Mouse (Mus musculus): Measurements from ENCODE around the gene Pnliprp2. TPM values are rescaled to one million over a fixed set of nuclear protein-coding genes. Genes with fewer than 3 reads are reported as not detected.

Gene Pnliprp2
- 0.23 and 0.30 TPM in 2 replicates for polyA plus RNA-seq (2015; fragmentation: Nextera tagmentation; extraction: Ambion mirVana)

DNA sequence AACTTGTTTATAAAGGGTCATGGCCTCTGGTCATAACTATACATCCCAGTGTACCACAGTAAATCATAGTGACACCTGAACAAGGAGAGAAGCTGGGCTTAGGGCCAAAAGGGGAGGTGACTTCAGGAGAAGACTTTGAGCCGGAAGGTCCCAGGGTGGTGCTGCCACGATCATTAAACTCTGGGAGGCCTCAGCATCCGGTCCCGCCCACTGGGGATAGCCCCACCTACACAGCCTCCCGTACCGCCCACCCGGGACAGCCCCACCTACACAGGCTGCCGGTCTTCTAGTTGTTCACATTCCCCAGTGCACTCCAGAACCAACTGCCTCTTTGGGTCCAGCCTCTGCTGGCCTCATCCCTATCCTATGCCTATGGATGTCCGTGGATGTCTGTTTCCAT, at the start of gene Pnliprp2:
Gene Pnliprp2, plus strand, starts transcription at position 297 of the 400 bp plus-strand sequence.
- 37% methylated on average over 9 of the region's 9 CpGs for WGBS
- Histone ChIP-seq H3K36me3 (no peaks in the 10 kb centered on the region), H3K4me3 (no peak within 1 kb of the TSS), H3K9ac (no peak within 1 kb of the TSS), H3K4me1 (no peaks in the 10 kb centered on the region), H3K27ac (no peak within 1 kb of the TSS), H3K4me2 (no peak within 1 kb of the TSS), H3K27me3 (0 out of 2 replicates have a peak, but pooled peaks cover 4% of the 10 kb centered on the region), H3K9me3 (no peaks in the 10 kb centered on the region)
- ATAC-seq (ENCODE audit: borderline replicate concordance, extremely low read depth, low FRiP score, low TSS enrichment), result peak; percentile 85

DNA sequence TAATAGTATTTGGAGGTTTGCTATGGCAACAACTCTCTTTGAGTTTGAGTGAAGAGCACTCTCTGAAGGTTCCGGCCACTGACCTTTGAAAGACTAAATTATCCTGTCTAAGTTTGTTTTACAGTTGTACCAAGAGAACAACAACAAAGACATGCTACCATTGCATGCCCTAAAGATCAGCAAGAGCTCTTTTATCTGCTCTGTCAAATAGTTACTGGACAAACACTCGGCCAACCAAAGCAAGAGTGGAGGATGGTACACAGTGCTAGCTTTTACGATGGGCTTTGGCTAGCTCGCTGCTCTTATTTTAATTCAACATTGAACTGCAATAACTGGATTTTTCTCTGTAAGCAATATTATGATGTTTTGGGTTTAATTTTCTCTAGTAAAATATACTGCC, 41.6 kb upstream of the Pnliprp2 start:
- H3K4me3 ChIP-seq, result no peak overlapping the region
- no peak overlapping the region for H3K4me2 ChIP-seq
- no peaks in the 10 kb centered on the region for H3K9me3 ChIP-seq
- no peak overlapping the region for H3K27ac ChIP-seq
- ATAC-seq (ENCODE audit: borderline replicate concordance, extremely low read depth, low FRiP score, low TSS enrichment), result no peak
- no peaks in the 10 kb centered on the region for H3K27me3 ChIP-seq
- WGBS, result 59% methylated on average over 4 of the region's 4 CpGs
- H3K36me3 ChIP-seq, result no peaks in the 10 kb centered on the region
- no peaks in the 10 kb centered on the region for H3K4me1 ChIP-seq
- H3K9ac ChIP-seq, result no peak overlapping the region

DNA sequence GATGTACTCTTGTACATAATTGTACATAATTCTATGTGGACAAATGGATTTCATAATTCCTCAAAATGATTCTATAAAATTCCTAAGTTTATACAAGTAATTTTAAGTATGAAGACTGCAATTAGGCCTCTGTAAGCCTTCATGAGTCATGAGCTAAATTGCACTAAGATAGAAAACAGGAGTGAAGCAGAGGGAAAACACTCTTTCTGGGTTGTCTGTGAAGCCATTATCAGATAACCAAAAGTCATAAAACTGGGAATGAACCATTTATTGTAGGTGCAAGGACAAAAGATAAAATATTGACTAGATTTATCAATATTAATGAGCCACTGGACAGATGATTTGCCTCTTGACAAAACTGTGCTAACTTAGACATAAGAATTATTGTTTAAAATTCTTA, 39.1 kb upstream of the Pnliprp2 start:
- no peaks in the 10 kb centered on the region for H3K9me3 ChIP-seq
- H3K4me2 ChIP-seq, result no peak overlapping the region
- ATAC-seq (ENCODE audit: borderline replicate concordance, extremely low read depth, low FRiP score, low TSS enrichment), result no peak
- no peak overlapping the region for H3K4me3 ChIP-seq
- no peak overlapping the region for H3K27ac ChIP-seq
- H3K4me1 ChIP-seq, result no peaks in the 10 kb centered on the region
- H3K27me3 ChIP-seq, result no peaks in the 10 kb centered on the region
- H3K36me3 ChIP-seq, result no peaks in the 10 kb centered on the region
- no peak overlapping the region for H3K9ac ChIP-seq

- Histone ChIP-seq H3K4me3 (no peak overlapping the region), H3K27ac (no peak overlapping the region), H3K9me3 (no peaks in the 10 kb centered on the region), H3K9ac (no peak overlapping the region), H3K4me1 (peaks cover 12% of the 10 kb centered on the region; the same call in 1 of the 2 replicates), H3K27me3 (no peaks in the 10 kb centered on the region), H3K36me3 (no peaks in the 10 kb centered on the region), H3K4me2 (no peak overlapping the region)
- no peak for ATAC-seq (ENCODE audit: borderline replicate concordance, extremely low read depth, low FRiP score, low TSS enrichment)
- 66% methylated on average over 5 of the region's 5 CpGs for WGBS
Measured at GRCm38 (mm10) chr19:58726551-58726950, 33.0 kb upstream of the Pnliprp2 start.

- Histone ChIP-seq H3K27me3 (no peaks in the 10 kb centered on the region), H3K4me1 (peaks cover 12% of the 10 kb centered on the region; the same call in 1 of the 2 replicates), H3K27ac (no peak overlapping the region), H3K9me3 (no peaks in the 10 kb centered on the region), H3K9ac (no peak overlapping the region), H3K4me2 (no peak overlapping the region), H3K36me3 (no peaks in the 10 kb centered on the region), H3K4me3 (no peak overlapping the region)
- ATAC-seq (ENCODE audit: borderline replicate concordance, extremely low read depth, low FRiP score, low TSS enrichment), result no peak
- WGBS, result 58% methylated on average over 5 of the region's 5 CpGs
Measured at GRCm38 (mm10) chr19:58727756-58728155, 31.8 kb upstream of the Pnliprp2 start.

DNA sequence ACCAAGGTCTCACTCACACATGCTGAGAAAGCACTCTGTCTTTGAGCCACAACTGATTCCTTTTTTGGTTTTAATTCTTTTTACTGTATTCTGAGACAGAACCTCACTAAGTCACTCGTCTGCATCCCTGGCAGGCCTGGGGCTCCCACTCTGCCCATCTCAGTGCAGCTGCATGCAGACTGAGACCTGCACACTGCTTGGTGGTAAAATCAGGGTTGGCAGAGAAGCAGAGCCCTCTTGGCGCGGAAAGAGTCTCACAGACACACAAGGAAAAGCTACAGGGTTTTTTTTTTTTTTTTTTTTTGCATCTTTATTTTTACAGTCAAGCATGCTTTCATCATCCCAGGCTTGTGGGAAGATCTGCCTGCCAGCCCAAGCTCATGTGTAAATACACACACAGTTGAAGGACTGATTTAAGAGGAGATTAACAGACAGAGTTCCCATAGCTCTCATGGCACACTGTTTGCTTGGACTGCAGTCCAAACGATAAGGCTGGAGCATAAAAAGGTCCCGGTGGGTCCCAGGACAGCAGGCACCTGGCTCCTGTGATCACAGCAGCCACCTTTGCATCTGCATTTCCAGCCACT, 31.0 kb upstream of the Pnliprp2 start, which contains the start of gene Pnliprp1:
Gene Pnliprp1, plus strand, starts transcription at position 443 of the 587 bp plus-strand sequence.
- Histone ChIP-seq H3K4me3 (no peak within 1 kb of the TSS), H3K9ac (no peak within 1 kb of the TSS), H3K27me3 (no peaks in the 10 kb centered on the region), H3K27ac (no peak within 1 kb of the TSS), H3K9me3 (no peaks in the 10 kb centered on the region), H3K4me2 (no peak within 1 kb of the TSS), H3K36me3 (no peaks in the 10 kb centered on the region), H3K4me1 (peaks cover 12% of the 10 kb centered on the region; the same call in 1 of the 2 replicates)
- 25% methylated on average over 5 of the region's 5 CpGs for WGBS
- no peak; the same call in 1 of the 2 replicates for ATAC-seq (ENCODE audit: borderline replicate concordance, extremely low read depth, low FRiP score, low TSS enrichment)

DNA sequence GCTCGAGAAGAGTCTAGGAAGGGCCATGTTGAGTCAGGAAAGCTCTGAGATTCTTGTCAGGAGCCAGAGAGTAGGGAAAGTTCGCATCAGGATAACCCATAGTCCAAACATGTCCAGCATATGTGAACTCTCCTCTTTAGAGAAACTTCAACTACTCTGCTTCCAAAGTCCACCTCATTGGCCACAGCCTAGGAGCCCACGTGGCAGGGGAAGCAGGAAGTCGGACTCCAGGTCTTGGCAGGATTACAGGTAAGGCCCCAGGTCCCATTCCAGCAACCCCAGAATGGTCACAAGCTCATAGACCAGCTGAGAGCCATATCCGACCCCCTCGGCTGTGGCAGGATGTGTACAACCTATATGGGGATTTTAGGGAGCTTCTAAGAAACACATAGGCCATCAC, 26.3 kb upstream of the Pnliprp2 start:
- H3K27ac ChIP-seq, result no peak overlapping the region
- H3K4me1 ChIP-seq, result peaks cover 6% of the 10 kb centered on the region; the same call in 1 of the 2 replicates
- H3K9me3 ChIP-seq, result no peaks in the 10 kb centered on the region
- no peak for ATAC-seq (ENCODE audit: borderline replicate concordance, extremely low read depth, low FRiP score, low TSS enrichment)
- H3K36me3 ChIP-seq, result no peaks in the 10 kb centered on the region
- 70% methylated on average over 6 of the region's 6 CpGs for WGBS
- no peak overlapping the region for H3K4me2 ChIP-seq
- no peak overlapping the region for H3K4me3 ChIP-seq
- H3K27me3 ChIP-seq, result no peaks in the 10 kb centered on the region
- no peak overlapping the region for H3K9ac ChIP-seq

DNA sequence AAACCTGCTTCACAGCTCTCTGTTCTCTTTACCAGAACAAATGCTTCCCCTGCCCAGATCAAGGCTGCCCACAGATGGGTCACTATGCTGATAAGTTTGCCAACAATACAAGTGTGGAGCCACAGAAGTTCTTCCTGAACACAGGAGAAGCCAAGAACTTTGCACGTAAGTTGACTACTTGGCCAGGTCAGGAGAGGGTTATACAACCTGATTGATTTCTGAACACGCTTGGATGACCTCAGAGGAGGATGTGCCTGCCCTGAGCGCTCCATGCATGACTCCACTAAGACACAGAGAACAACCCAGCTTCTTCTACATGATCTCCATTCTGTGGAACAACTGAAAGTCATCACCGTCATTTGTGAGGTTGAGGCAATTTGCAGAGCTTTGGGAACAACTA, 21.4 kb upstream of the Pnliprp2 start:
- no peaks in the 10 kb centered on the region for H3K4me1 ChIP-seq
- H3K27me3 ChIP-seq, result no peaks in the 10 kb centered on the region
- ATAC-seq (ENCODE audit: borderline replicate concordance, extremely low read depth, low FRiP score, low TSS enrichment), result no peak
- no peak overlapping the region for H3K27ac ChIP-seq
- no peaks in the 10 kb centered on the region for H3K9me3 ChIP-seq
- H3K4me3 ChIP-seq, result no peak overlapping the region
- no peak overlapping the region for H3K9ac ChIP-seq
- no peaks in the 10 kb centered on the region for H3K36me3 ChIP-seq
- H3K4me2 ChIP-seq, result no peak overlapping the region
- WGBS, result 85% methylated on average over 4 of the region's 4 CpGs

DNA sequence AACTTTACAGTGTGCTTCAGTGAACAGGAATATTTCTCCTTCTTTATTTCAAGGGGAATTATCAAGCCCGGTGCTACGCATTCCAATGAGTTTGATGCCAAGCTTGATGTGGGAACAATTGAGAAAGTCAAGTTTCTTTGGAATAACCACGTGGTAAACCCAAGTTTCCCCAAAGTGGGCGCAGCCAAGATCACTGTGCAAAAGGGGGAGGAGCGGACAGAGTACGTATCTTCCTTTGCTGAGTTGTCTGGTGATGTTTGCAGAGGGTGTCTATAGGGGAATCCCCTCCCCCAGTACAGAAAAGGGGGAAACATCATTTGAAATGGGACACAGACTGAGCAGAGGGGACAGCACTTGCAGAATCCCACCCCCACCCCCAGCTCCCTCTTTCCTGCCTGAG, 18.5 kb upstream of the Pnliprp2 start:
- H3K4me3 ChIP-seq, result no peak overlapping the region
- H3K4me2 ChIP-seq, result no peak overlapping the region
- no peaks in the 10 kb centered on the region for H3K9me3 ChIP-seq
- ATAC-seq (ENCODE audit: borderline replicate concordance, extremely low read depth, low FRiP score, low TSS enrichment), result no peak
- no peaks in the 10 kb centered on the region for H3K36me3 ChIP-seq
- no peak overlapping the region for H3K9ac ChIP-seq
- WGBS, result 78% methylated on average over 6 of the region's 6 CpGs
- H3K27ac ChIP-seq, result no peak overlapping the region
- H3K27me3 ChIP-seq, result no peaks in the 10 kb centered on the region
- H3K4me1 ChIP-seq, result no peaks in the 10 kb centered on the region

DNA sequence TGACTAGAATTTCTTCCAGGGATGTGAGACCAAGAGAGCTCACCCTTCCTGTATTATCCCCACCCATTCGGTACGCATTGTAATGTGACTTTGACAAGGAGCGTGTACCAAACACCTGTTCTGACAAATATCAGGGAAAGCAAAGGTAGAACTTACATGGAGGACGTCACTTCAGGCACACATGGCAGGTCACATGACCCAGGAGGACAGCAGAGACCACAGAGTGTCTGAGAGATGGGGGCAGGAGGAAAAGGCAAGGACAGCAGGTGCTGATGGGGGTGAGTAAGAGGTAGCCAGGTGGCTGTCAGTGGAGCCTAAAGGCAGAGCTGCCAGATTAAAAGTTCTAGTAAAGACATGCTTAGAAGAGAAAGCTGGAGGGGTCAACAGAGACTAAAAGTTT, 16.8 kb upstream of the Pnliprp2 start:
- WGBS, result 80% methylated on average over 4 of the region's 4 CpGs
- ATAC-seq (ENCODE audit: borderline replicate concordance, extremely low read depth, low FRiP score, low TSS enrichment), result no peak

DNA sequence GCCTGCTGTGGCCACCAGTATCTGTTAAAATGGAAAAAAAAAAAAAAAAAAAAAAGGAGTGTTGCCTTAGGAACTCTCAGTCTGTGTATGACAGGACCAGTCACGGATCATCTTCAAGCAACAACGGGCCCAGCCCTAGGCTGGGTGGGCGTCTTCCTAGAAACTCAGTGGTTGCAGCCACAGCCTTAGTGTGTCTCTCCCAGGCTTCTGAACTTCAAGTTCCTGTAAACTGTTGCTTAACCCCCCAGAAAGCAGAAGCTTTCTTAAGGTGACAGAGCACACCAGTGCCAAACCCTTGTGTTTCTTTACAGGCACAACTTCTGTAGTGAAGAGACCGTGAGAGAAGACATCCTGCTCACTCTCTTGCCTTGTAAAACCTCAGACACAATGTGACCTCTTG, 15.8 kb upstream of the Pnliprp2 start:
- Histone ChIP-seq H3K27ac (no peak overlapping the region), H3K9me3 (no peaks in the 10 kb centered on the region), H3K9ac (no peak overlapping the region), H3K4me1 (no peaks in the 10 kb centered on the region), H3K27me3 (no peaks in the 10 kb centered on the region), H3K36me3 (no peaks in the 10 kb centered on the region), H3K4me2 (no peak overlapping the region), H3K4me3 (no peak overlapping the region)
- WGBS, result 50% methylated on average over 4 of the region's 4 CpGs
- no peak for ATAC-seq (ENCODE audit: borderline replicate concordance, extremely low read depth, low FRiP score, low TSS enrichment)

More for the DNA sequence above, 16.8 kb upstream of the Pnliprp2 start:
- Histone ChIP-seq H3K4me3 (no peak overlapping the region), H3K4me1 (no peaks in the 10 kb centered on the region), H3K4me2 (no peak overlapping the region), H3K36me3 (no peaks in the 10 kb centered on the region), H3K27me3 (no peaks in the 10 kb centered on the region), H3K9ac (no peak overlapping the region), H3K9me3 (no peaks in the 10 kb centered on the region), H3K27ac (no peak overlapping the region)

- Histone ChIP-seq H3K4me3 (no peak overlapping the region), H3K36me3 (no peaks in the 10 kb centered on the region), H3K4me1 (no peaks in the 10 kb centered on the region), H3K27ac (no peak overlapping the region), H3K27me3 (no peaks in the 10 kb centered on the region), H3K4me2 (no peak overlapping the region), H3K9me3 (no peaks in the 10 kb centered on the region), H3K9ac (no peak overlapping the region)
- WGBS, result 75% methylated on average over 9 of the region's 9 CpGs
- ATAC-seq (ENCODE audit: borderline replicate concordance, extremely low read depth, low FRiP score, low TSS enrichment), result no peak
Measured at GRCm38 (mm10) chr19:58747498-58748000, 12.0 kb upstream of the Pnliprp2 start.
